Mouse (Mus musculus) liver, embryonic 15.5 days (tissue): ENCODE results near the gene Mrgprg. TPM values are rescaled to one million over a fixed set of nuclear protein-coding genes. Genes with fewer than 3 reads are reported as not detected.

Source experiments
- ATAC-seq: fragments of 200-750 bp; cut with Nextera tagmentation; 2 replicates; pipeline ENCODE4 v1.8.0; 2017; ENCODE audit warnings: moderate number of reproducible peaks, mild to moderate bottlenecking, moderate library complexity; ENCODE audit not compliant: insufficient read depth
- H3K27ac ChIP-seq: fragments of 300-500 bp; sonication (generic); replicated peaks from 2 replicates; pipeline ENCODE4 v1.5.1; 2015; ENCODE audit warnings: mild to moderate bottlenecking, inconsistent platforms
- H3K27me3 ChIP-seq: fragments of 300-500 bp; sonication (generic); 2 replicates; pipeline ENCODE4 v1.6.1; 2015; ENCODE audit warnings: mild to moderate bottlenecking, inconsistent platforms
- H3K36me3 ChIP-seq: fragments of 300-500 bp; sonication (generic); replicated peaks from 2 replicates; pipeline ENCODE4 v1.6.1; 2015; ENCODE audit warnings: moderate library complexity, mild to moderate bottlenecking, inconsistent platforms
- H3K4me1 ChIP-seq: fragments of 300-500 bp; sonication (generic); replicated peaks from 2 replicates; pipeline ENCODE4 v1.6.1; 2015; ENCODE audit warnings: inconsistent platforms
- H3K4me2 ChIP-seq: fragments of 300-500 bp; sonication (generic); 2 replicates; pipeline ENCODE4 v1.6.1; 2015; ENCODE audit warnings: moderate library complexity, mild to moderate bottlenecking, inconsistent platforms
- H3K4me3 ChIP-seq: fragments of 300-500 bp; sonication (generic); replicated peaks from 2 replicates; pipeline ENCODE4 v1.5.1; 2015; ENCODE audit warnings: mild to moderate bottlenecking, inconsistent platforms
- H3K9ac ChIP-seq: fragments of 300-500 bp; sonication (generic); 2 replicates; pipeline ENCODE4 v1.6.1; 2015; ENCODE audit warnings: moderate library complexity, mild to moderate bottlenecking, inconsistent platforms
- H3K9me3 ChIP-seq: fragments of 300-500 bp; sonication (generic); replicated peaks from 2 replicates; pipeline ENCODE4 v1.6.1; 2016; ENCODE audit warnings: inconsistent platforms
- WGBS: fragments of 180-500 bp; shearing (Covaris S2); methylation state at CpG from one replicate; pipeline ENCODE4 v1.1.7; 2015; ENCODE audit warnings: mixed read lengths; ENCODE audit not compliant: insufficient replicate concordance; 5-methylcytosine and 5-hydroxymethylcytosine counted together
- polyA plus RNA-seq: library from polyadenylated mRNA; unstranded; fragments of >200 nt; fragmentation: Nextera tagmentation; extraction: Ambion mirVana; gene quantifications from 2 replicates; pipeline ENCODE4 v1.2.1, GENCODE M21; 2015

Gene Mrgprg
- polyA plus RNA-seq, 1 experiment from 2014 or later = not detected

- no peak for ATAC-seq
- Histone ChIP-seq H3K4me1 (0 out of 2 replicates have a peak, but pooled peaks cover 3% of the 10 kb centered on the region), H3K4me3 (no peak overlapping the region), H3K9me3 (no peaks in the 10 kb centered on the region), H3K4me2 (no peak overlapping the region), H3K27ac (no peak overlapping the region), H3K9ac (no peak overlapping the region), H3K36me3 (no peaks in the 10 kb centered on the region), H3K27me3 (no peaks in the 10 kb centered on the region)
- 35% methylated on average over 2 of the region's 2 CpGs for whole genome bisulfite sequencing
Observed at GRCm38 (mm10) chr7:143777375-143777774, 10.6 kb upstream of the Mrgprg start.

GRCm38 (mm10) chr7:143776137-143776536, 9.3 kb upstream of the Mrgprg start:
- H3K4me1 ChIP-seq = 0 out of 2 replicates have a peak, but pooled peaks cover 3% of the 10 kb centered on the region
- H3K4me2 ChIP-seq = no peak overlapping the region
- H3K27ac ChIP-seq = 0 out of 2 replicates have a peak overlapping the region, but pooled peaks have one; percentile 29
- ATAC-seq = no peak
- no peaks in the 10 kb centered on the region for H3K9me3 ChIP-seq
- H3K36me3 ChIP-seq = no peaks in the 10 kb centered on the region
- H3K27me3 ChIP-seq = no peaks in the 10 kb centered on the region
- no peak overlapping the region for H3K4me3 ChIP-seq
- no peak overlapping the region for H3K9ac ChIP-seq
- 25% methylated on average over 3 of the region's 3 CpGs for WGBS

GRCm38 (mm10) chr7:143769461-143769860, 2.7 kb upstream of the Mrgprg start:
- H3K36me3 ChIP-seq = no peaks in the 10 kb centered on the region
- WGBS = 31% methylated on average over 1 of the region's 1 CpGs
- H3K9me3 ChIP-seq = no peaks in the 10 kb centered on the region
- H3K27me3 ChIP-seq = peaks cover 19% of the 10 kb centered on the region
- no peak overlapping the region for H3K9ac ChIP-seq
- H3K4me2 ChIP-seq = no peak overlapping the region
- H3K27ac ChIP-seq = no peak overlapping the region; the same call in 1 of the 2 replicates
- no peak for ATAC-seq
- H3K4me3 ChIP-seq = no peak overlapping the region
- 0 out of 2 replicates have a peak, but pooled peaks cover 4% of the 10 kb centered on the region for H3K4me1 ChIP-seq

- H3K36me3 ChIP-seq = no peaks in the 10 kb centered on the region
- no peak overlapping the region for H3K4me3 ChIP-seq
- ATAC-seq = no peak
Observed at GRCm38 (mm10) chr7:143768267-143768666, 1.5 kb upstream of the Mrgprg start.

GRCm38 (mm10) chr7:143764876-143765530, 1.8 kb downstream of the Mrgprg start:
- Histone ChIP-seq H3K9me3 (no peaks in the 10 kb centered on the region), H3K36me3 (no peaks in the 10 kb centered on the region), H3K4me2 (no peak overlapping the region), H3K4me3 (no peak overlapping the region), H3K27me3 (peaks cover 25% of the 10 kb centered on the region), H3K9ac (no peak overlapping the region), H3K27ac (no peak overlapping the region), H3K4me1 (0 out of 2 replicates have a peak, but pooled peaks cover 4% of the 10 kb centered on the region)
- no peak for ATAC-seq
- WGBS = 37% methylated on average over 19 of the region's 19 CpGs

More at GRCm38 (mm10) chr7:143768267-143768666, 1.5 kb upstream of the Mrgprg start:
- peaks cover 25% of the 10 kb centered on the region for H3K27me3 ChIP-seq
- H3K27ac ChIP-seq = no peak overlapping the region
- H3K4me2 ChIP-seq = no peak overlapping the region
- H3K4me1 ChIP-seq = 0 out of 2 replicates have a peak, but pooled peaks cover 4% of the 10 kb centered on the region
- H3K9ac ChIP-seq = no peak overlapping the region
- WGBS = 38% methylated on average over 6 of the region's 6 CpGs
- H3K9me3 ChIP-seq = no peaks in the 10 kb centered on the region

- H3K27me3 ChIP-seq = peaks cover 25% of the 10 kb centered on the region
- H3K9me3 ChIP-seq = no peaks in the 10 kb centered on the region
- no peak overlapping the region for H3K4me2 ChIP-seq
- H3K4me3 ChIP-seq = no peak overlapping the region
- no peak overlapping the region for H3K27ac ChIP-seq
- 0 out of 2 replicates have a peak, but pooled peaks cover 4% of the 10 kb centered on the region for H3K4me1 ChIP-seq
- WGBS = 4% methylated on average over 3 of the region's 3 CpGs
- no peak overlapping the region for H3K9ac ChIP-seq
- no peaks in the 10 kb centered on the region for H3K36me3 ChIP-seq
- ATAC-seq = no peak
Observed at GRCm38 (mm10) chr7:143763794-143764193, 3.0 kb downstream of the Mrgprg start.

- no peak overlapping the region for H3K9ac ChIP-seq
- WGBS = 52% methylated on average over 3 of the region's 3 CpGs
- H3K27me3 ChIP-seq = peaks cover 26% of the 10 kb centered on the region
- no peak for ATAC-seq
- peaks cover 16% of the 10 kb centered on the region for H3K4me1 ChIP-seq
- H3K4me2 ChIP-seq = no peak overlapping the region
- H3K4me3 ChIP-seq = no peak overlapping the region
- no peak overlapping the region for H3K27ac ChIP-seq
- H3K9me3 ChIP-seq = no peaks in the 10 kb centered on the region
- no peaks in the 10 kb centered on the region for H3K36me3 ChIP-seq
Observed at GRCm38 (mm10) chr7:143758956-143759355, 7.8 kb downstream of the Mrgprg start.

- Histone ChIP-seq H3K4me1 (peaks cover 16% of the 10 kb centered on the region), H3K4me3 (no peak overlapping the region), H3K9me3 (no peaks in the 10 kb centered on the region), H3K27ac (no peak overlapping the region), H3K36me3 (no peaks in the 10 kb centered on the region), H3K4me2 (peak overlapping the region; percentile 63; the same call in 1 of the 2 replicates), H3K9ac (no peak overlapping the region), H3K27me3 (peaks cover 25% of the 10 kb centered on the region)
- WGBS = 37% methylated on average over 3 of the region's 3 CpGs
- ATAC-seq = no peak
Observed at GRCm38 (mm10) chr7:143757696-143758095, 9.1 kb downstream of the Mrgprg start.

GRCm38 (mm10) chr7:143757027-143757390, 9.8 kb downstream of the Mrgprg start:
- peak overlapping the region; percentile 26 for H3K4me3 ChIP-seq
- no peak overlapping the region for H3K9ac ChIP-seq
- H3K4me2 ChIP-seq = peak overlapping the region; percentile 63
- H3K4me1 ChIP-seq = peaks cover 17% of the 10 kb centered on the region
- H3K36me3 ChIP-seq = no peaks in the 10 kb centered on the region
- no peaks in the 10 kb centered on the region for H3K9me3 ChIP-seq
- peak; percentile 58; the same call in 1 of the 2 replicates for ATAC-seq
- H3K27ac ChIP-seq = no peak overlapping the region
- peaks cover 25% of the 10 kb centered on the region for H3K27me3 ChIP-seq
- WGBS = under 1% methylated on average over 15 of the region's 15 CpGs

- peaks cover 21% of the 10 kb centered on the region for H3K4me1 ChIP-seq
- peak within 1 kb of the TSS; percentile 63 for H3K4me2 ChIP-seq
- H3K27me3 ChIP-seq = peaks cover 25% of the 10 kb centered on the region
- H3K9me3 ChIP-seq = no peaks in the 10 kb centered on the region
- no peak within 1 kb of the TSS for H3K27ac ChIP-seq
- WGBS = 16% methylated on average over 22 of the region's 22 CpGs
- H3K9ac ChIP-seq = no peak within 1 kb of the TSS
- ATAC-seq = 0 out of 2 replicates have a peak, but pooled peaks have one; percentile 14
- peak within 1 kb of the TSS; percentile 26 for H3K4me3 ChIP-seq
- no peaks in the 10 kb centered on the region for H3K36me3 ChIP-seq
Observed at GRCm38 (mm10) chr7:143756125-143757026, 10.4 kb downstream of the Mrgprg start, which contains the start of gene Osbpl5. Gene Osbpl5 (minus strand): TSS chr7:143756985.
